Mouse (Mus musculus) left cerebral cortex, postnatal 4 days (tissue): ENCODE data around the gene Rassf3. TPM values are rescaled to one million over a fixed set of nuclear protein-coding genes. Genes with fewer than 3 reads are reported as not detected.
A peak's percentile ranks its signal among the peaks of the same experiment; 100 is the strongest.

Source experiments
- DNase-seq: peaks from one replicate; pipeline ENCODE4 v3.0.0-alpha.2; 2022
- intact Hi-C: fragments of 180-260 bp; cut with DNase I; formaldehyde crosslinking; loops from one replicate; pipeline ENCODE4 v1.15.1; 2025
- total RNA-seq, 2 experiments: library from RNA; stranded (reverse); gene quantifications; 2 replicates each; pipeline ENCODE4 v1.2.3; 2021

The Rassf3 gene
- total RNA-seq: 10 to 100 TPM; 17.4 to 22.9 TPM

- intact Hi-C loops: no loop called here
These were observed at the start of gene Rassf3 for GRCm38 (mm10) chr10:121476190-121476967. TSS of gene Rassf3 (minus strand) at chr10:121476347.

DNA sequence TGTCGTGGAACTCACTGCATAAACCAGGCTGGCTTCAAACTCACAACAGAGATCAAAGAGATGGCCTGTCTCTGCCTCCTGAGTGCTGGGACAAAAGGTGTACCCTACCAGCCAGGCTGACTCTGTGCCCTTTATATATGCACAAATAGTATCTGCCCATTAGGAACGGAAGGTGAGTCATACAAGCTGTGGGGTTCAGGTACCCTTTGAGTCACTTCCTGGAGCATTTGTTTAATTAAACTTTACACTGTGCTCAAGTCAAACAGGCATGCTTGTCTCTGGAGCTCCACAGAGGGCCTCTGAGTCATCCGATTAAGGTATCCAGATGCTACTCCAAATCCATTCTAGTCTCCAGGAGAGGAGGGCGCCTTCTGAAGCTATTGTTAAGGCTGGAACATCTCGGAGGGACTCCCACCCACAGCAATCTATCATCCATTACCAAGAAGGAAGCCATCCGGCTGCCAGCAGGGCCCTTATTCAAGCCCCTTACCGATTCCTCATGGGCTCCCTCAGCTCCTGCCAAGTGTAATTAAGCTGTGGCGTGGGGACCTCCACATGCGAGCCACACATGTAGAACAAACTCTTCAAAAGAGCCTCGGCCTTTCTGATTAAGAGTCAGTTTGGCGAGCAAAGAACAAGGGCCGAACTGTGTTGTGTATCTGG is 44.9 kb upstream of the Rassf3 start:
- intact Hi-C loops: no loop called here
- DNase-seq: no peak

More at GRCm38 (mm10) chr10:121476190-121476967, at the start of gene Rassf3:
- peak; percentile 99 for DNase-seq

DNA sequence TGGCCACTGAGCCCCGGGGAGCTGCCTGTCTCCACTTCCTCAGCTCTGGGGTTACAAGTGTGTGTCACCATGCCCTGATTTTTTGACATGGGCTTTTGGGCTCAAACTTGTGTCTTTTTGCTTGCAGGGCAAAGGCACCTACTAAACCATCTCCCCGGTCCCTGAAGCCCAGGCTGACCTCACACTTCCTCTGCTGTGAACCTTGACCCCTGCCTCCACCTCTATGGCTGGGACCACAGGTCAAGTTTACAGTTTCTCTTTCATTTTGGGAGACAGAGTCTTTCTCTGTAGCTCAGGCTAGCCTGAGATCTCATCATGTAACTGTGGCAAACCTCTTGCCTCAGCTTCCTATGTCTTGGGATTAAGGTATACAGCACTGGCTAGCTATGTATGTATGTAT is 43.6 kb upstream of the Rassf3 start:
- no peak for DNase-seq
- intact Hi-C loops: no loop called here

DNA sequence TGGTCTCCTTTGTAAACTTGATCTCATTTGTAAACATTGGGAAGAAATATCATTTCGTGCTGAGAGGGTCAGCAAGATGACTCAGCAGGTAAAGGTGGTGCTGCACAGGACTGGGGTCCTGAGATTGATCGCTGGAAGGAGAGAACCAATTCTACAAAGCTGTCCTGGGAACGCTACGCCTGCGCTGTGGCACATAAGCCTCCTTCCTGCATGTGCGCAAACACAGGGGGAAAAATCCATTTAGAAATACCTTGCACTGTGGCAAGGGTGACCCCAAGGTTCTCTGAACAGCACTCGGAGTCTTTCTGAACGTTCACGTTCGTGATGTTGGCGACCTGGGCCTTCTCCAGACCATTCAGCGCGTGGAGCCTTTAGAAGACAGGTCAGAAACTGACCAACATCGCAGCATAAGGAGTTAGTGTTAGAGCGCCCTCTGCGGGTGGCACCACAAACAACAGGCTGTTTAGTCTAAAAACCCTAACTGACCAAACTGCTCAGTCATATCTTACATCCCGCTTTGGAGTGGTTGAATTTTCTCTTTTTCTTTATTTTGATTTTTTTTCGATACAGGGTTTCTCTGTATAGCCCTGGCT is 40.0 kb upstream of the Rassf3 start:
- intact Hi-C loops: no loop called here
- DNase-seq: peak; percentile 90

DNA sequence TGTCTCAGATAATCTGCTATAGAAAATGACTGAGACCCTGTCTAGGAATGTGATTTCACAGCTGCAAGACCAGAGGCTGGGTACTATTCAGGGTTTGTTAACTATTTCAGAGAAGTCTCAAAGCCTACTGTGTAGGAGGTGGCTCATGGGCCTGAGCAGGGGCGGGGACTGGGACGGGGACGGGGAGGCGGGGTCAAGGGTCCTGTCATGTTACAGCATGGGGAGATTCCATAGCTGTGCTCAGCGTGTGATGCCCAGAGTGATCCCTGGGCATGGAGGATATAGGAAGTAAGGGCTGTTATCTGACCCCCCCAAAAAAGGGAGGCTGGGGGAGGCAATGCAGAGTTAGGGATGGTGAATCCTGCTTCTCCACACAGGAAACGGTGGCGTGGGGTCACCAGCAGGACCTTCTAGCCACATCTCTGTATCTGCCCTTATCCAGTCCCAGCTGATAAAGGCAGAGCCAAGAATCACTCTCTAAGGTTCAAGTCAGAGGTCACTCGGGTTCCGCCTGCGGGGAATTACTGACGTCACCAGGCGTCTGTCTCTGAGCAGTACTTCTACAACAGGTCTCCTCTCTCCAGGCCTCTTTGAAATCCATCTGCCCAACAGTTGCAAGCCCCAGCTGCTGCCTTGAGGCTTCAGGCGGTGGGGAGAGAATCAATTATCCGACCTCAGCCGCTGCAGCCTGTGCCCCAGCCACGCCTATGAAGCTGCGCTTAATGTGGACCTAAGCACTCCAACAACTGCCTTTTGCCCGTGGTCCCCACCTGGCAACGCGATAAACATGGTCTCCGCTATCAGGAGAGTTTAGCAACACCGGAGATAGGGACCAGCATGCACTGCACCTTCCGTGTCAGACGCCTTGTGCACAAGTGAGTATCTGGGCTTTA is 33.9 kb upstream of the Rassf3 start:
- intact Hi-C loops: loop anchor here (5.0 kb wide), 2 partner anchors 38 to 98 kb away; no protein-coding TSS in a partner anchor
- DNase-seq: peak; percentile 73

- DNase-seq: no peak
- intact Hi-C loops: loop anchor here (5.0 kb wide), 2 partner anchors 36 to 96 kb away; no protein-coding TSS in a partner anchor
These were observed 31.8 kb upstream of the Rassf3 start for GRCm38 (mm10) chr10:121507755-121508544.

DNA sequence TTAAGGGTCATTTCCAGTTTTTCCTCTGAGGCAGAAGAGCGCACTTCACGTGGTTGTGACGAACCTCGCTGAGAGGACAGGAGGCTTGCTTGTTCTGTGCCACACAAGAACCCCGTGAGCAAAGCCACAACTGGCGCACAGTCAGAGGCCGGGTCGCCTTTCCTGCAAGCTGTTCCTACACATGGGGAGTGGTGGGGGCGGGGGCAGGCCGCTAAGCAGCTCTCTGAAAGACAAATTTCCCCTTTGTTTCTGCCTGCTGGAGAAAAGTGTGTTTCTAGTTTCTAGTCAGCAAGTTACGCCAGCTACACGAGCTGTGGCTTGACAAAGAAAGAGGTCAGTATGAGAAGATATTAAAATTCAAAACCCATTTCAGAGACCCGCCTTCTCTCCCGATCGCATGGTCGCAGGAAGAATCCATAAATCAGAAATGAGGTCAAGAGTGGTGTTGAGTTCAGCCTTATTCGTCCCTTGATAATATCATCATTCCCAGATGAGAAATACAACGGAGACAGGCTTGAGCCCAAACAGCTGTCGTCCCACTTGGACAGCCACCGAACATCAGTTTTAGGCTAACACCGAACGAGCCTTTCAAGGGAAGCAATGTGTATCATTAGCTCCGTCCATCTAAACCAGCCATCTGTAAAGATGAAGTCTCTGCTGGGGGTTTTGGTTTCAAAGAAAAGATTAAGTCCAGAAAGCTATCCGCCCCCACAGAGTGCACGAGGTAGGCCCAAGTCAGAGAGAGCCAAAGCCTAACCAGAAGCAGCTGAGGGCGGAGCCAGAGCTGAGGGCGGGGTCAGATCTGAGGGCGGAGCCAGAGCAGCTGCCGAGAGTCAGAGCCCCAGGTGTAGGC is 30.8 kb upstream of the Rassf3 start:
- intact Hi-C loops: loop anchor here (5.0 kb wide), 2 partner anchors 35 to 95 kb away; no protein-coding TSS in a partner anchor
- peak; percentile 80 for DNase-seq

- DNase-seq: no peak
- intact Hi-C loops: loop anchor here (5.0 kb wide), 2 partner anchors 34 to 94 kb away; no protein-coding TSS in a partner anchor
These were observed 29.8 kb upstream of the Rassf3 start for GRCm38 (mm10) chr10:121505929-121506328.

DNA sequence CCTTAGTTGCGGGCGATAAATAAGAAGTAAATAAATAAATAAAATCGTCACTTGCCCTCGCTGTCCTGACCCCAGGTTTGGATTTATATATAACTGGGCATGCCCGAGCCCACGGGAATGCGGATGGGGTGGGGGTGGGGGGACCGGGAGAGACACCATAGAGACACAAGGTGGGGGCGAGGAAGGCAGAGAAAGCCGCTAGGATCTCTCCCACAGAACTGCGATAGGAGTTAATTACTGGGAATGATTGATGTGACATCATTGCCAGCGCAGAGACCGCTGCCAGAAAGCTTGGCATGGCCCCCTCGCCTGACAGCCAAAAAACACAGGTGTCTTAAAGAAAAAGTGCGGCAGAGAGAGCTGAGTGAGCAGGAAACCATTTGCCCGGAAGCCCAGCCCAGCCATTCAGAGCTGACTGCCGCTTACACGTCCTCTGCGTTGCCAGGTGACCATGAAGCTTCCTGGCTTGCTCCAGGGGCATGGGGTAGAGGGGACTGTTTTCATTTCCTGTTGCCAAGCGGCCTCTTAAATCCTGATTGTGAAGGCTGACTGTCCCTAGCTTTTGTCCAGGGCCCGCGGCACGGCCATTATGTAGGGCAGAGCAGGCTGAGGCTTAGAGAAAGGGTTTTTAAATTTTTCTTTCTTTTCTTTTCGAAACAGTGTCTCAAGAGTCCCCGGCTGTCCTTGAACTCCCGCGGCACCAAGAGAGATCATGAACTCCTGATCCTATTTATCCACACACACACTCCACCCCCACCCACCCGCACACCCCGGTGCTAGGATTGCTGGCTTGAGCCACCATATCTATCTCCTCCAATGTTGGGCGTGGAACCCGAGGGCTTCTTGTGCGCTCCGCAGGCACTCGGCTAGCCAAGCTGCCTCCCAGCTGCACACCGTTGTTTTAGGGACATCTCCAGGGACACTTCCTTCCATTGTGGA is 29.1 kb upstream of the Rassf3 start:
- intact Hi-C loops: loop anchor here (5.0 kb wide), 2 partner anchors 33 to 93 kb away; no protein-coding TSS in a partner anchor
- DNase-seq: peak; percentile 90

- DNase-seq: no peak
- intact Hi-C loops: no loop called here
These were observed 25.0 kb upstream of the Rassf3 start for GRCm38 (mm10) chr10:121501160-121501559.

- intact Hi-C loops: no loop called here
- DNase-seq: no peak
These were observed 23.9 kb upstream of the Rassf3 start for GRCm38 (mm10) chr10:121500034-121500433.

DNA sequence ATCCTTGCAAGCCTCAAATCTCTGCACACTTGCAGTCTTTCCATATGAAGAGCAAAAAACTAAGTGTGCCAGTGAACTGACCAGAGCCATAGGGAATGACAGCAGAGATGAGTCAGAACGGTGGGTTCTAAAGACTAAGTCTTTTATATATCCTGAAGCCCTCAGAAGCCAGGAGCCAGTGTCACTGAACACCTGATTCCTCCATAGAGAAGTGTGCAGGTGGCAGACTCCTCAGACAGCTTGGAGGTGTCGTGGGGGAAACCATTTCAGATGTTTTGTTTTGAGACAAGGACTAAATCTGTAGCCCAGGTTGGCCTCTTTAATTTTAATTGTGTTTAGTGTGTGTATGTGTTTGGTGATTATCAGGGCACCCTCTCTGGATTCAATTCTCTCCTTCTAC is 22.9 kb upstream of the Rassf3 start:
- intact Hi-C loops: no loop called here
- no peak for DNase-seq

GRCm38 (mm10) chr10:121498481-121498904 is 22.3 kb upstream of the Rassf3 start:
- DNase-seq: no peak
- intact Hi-C loops: no loop called here

DNA sequence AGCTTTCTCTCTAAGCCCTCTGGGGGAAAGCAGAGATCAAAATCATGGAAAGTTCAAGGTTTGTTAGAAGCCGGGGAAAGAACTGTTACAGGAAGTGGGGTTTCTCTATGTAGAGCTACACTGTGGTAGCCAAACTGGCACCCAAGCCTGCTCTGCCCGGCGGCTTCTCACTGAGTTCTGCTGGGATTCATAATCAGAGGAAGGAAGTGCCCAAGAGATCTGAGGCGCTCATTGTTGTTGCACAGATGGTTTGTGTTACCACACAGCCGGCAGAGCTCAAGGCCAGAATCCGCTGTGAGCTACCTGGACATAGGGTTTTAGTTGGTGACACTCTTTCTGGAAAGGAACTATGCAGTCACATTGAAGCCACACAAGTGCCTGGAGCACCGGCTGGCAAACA is 21.8 kb upstream of the Rassf3 start:
- intact Hi-C loops: no loop called here
- DNase-seq: no peak

GRCm38 (mm10) chr10:121496616-121497015 is 20.5 kb upstream of the Rassf3 start:
- intact Hi-C loops: no loop called here
- no peak for DNase-seq

GRCm38 (mm10) chr10:121494163-121494425 is 17.9 kb upstream of the Rassf3 start:
- DNase-seq: no peak
- intact Hi-C loops: no loop called here

DNA sequence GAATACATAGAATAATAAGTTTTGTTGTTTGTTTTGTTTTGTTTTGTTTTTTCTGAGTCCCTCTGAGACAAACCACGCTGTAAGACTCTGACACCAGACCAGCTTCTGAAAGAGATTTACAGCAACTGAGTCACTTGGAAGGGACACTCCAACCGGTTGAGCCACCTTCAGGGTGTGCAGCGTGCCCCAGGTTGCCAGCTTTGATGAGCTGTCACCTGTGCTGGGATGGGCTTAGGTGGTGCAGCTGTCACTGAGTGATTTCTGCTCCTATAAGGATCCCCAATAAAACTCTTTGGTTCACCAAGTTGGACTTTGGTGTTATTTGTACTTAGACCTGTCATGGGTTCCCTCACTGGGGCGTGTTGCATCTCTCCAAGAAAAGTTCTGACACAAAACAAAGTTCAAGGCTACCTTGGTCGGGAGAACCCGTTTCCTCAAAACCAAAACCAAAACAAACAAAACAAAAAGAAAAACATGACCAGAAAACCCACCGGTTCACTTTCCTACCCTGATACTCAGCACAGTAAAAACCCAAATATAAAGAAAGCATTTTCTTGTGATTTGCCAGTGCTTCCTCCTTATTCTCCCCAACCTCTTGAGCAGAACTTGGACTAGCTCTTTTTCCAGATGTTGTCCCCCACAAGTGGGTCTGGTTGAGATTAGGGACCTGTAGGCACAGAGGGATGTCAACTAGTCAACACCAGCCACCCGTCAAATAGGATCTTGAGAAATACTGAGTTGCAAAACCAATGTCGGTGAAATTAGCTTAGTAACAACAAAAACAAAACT is 17.4 kb upstream of the Rassf3 start:
- intact Hi-C loops: no loop called here

More for the DNA sequence above, 17.4 kb upstream of the Rassf3 start:
- no peak for DNase-seq
